Mouse (Mus musculus): ENCODE data around the gene Lztr1. TPM values are rescaled to one million over a fixed set of nuclear protein-coding genes. Genes with fewer than 3 reads are reported as not detected.

Lztr1 gene
- total RNA-seq (2021) = 100 to 1,000 TPM; 192 to 199 TPM

DNA sequence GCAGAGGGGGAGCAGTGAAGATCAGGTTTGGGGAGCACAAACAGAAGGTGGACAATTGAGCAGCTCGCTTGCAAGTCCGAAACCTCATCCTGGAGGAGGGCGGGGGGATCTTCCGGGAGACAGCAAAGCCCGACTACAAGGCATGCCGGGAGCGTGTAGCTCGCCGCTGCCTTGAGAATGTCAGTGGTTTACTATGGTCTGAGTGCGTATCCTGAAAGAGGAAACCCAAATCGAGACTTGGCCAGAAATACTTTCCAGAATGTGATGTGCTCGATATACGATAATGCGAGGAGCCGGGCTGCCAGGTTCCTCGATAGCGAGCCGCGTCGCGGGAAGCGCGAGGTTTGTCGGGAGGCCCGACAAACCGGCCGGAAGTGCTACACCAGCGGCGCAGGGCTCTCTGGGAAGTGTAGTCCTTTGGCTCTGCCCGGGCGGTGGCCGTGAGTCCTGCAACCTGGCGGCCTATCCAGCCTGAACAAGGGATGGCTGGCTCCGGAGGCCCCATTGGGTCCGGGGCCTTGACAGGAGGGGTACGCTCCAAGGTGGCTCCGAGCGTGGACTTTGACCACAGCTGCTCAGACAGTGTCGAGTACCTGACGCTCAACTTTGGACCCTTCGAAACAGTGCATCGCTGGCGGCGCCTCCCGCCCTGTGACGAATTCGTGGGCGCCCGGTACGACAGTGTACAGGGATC, at the start of gene Lztr1:
Lztr1 (plus strand) TSS at position 143 of the 694 bp plus-strand sequence.
- peak; percentile 91 to 93 for DNase-seq

DNA sequence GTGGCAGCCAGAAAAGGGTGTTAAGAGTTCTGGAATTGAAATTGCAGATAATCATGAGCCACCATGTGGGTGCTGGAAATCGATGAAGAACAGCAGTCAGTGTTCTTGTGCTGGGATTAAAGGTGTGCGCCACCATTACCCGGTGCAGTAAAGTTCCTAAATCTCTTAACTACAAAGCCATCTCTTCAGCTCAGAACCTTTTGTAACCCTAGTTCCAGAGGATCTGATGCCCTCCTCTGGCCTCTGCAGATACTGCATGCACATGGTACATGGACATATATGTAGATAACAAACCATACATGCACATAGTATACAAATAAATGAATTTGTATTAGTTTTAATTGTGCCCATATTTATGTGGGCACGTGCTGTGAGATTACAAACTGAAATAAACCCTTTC, 48.2 kb upstream of the Lztr1 start:
- DNase-seq = no peak

DNA sequence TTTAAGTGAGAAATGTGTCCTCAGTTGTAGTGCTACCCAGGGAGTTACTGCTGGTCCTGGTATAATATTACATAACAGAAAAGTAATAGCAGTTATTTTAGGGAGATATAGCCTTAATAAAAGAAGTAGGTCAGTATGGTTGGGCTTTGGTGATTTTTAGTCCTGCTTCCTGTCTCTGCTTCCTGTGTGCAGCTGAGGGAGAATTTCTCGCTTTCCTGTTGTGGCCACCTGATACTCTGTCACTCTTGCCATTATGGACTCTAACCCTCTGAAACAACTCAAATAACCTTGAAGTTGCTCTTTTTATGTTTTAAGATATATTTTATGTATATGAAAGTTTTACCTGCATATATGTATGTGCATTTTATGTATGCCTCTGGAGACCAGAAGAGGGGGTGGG, 46.9 kb upstream of the Lztr1 start:
- no peak for DNase-seq

DNA sequence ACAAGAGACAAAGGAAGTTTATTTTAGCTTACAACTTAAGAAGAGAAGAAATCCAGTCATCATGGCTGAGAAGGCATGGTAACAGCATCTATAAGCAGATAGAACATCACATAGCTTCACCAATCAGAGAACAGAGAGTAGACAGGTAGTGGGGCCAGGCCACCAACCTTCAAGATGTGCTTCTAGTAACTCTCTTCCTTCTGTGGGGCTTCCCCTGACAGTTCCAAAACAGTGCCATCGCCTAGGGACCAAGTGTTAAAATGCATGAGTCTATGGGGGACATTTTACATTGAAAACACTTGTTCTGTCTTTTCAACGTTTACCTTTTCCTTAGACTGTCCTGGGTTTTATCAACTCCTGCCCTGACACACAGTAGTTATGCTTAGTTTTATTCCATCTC, 45.3 kb upstream of the Lztr1 start:
- no peak for DNase-seq

DNA sequence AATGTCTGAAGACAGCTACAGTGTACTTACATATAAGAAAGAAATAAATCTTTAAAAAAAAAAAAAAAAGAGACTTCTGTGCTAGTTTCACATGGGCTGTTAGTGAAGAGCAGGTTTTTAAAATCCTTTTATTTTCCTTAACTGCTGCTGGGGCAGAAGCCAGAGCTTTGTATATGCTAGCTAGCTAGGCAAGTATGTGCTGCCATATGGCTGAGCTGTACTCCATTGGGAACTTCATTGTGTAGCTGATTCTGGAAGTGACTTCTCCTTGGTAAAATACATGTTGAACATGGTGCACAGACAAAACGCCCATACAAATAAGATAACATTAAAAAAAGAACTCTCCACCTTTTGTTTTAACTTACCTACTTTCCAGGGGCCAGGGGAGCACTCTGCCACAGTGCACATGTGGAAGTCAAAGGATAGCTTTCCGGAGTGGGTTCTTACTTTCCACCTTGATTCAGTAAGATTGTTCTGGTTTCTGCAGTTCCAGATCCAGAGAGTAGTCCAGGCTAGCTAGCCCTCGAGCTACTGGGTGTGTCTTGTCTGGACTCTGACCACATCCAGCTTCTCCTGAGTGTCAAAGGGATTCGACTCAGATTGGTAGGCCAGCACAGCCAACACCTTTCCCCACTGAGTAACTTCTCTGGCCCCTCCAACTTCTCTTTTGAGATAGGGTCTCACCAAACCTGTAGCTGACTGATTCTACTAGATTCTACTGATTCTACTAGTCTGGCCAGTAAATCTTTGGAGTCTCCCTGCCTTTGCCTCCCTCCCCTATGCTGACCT, 41.4 kb upstream of the Lztr1 start:
- DNase-seq = no peak

DNA sequence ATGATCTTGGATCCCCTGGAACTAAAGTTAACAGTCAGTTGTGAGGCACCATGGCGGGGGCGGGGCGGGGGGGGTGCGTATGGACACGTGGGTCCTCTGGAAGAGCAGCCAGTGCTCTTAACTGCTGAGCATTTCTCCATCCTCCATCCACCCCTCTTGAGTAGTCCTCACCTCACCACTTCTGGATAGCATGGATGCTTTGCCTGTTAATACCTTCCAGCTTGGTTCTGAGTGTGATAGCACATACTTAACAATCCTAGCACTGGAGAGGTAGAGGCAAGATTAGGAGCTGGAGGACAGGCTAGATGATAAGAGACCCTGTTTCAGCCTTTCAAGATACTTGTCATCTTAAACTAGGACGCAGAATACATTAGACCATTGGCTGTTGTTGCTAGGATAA, 36.0 kb upstream of the Lztr1 start:
- DNase-seq = no peak

DNA sequence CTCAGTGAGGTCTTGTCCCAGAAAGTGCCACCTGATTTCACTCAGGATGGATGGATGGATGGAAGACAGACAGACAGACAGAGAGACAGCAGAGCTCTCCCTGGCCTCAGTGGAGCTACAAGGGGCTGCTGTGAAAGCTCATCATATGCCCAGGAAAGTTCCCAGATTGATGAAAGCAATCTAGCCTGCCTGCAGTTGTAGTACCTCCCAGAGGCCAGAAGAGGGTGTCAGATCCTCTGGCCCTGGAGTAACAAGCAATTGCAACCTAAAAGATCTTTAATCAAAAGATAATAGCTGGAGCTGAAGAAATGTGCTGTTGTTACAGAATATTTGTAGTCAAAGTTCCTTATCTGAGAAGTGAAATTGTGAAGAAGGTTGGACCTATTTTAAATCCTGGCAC, 34.4 kb upstream of the Lztr1 start:
- peak in 1 of 2 experiments; percentile 43 for DNase-seq

DNA sequence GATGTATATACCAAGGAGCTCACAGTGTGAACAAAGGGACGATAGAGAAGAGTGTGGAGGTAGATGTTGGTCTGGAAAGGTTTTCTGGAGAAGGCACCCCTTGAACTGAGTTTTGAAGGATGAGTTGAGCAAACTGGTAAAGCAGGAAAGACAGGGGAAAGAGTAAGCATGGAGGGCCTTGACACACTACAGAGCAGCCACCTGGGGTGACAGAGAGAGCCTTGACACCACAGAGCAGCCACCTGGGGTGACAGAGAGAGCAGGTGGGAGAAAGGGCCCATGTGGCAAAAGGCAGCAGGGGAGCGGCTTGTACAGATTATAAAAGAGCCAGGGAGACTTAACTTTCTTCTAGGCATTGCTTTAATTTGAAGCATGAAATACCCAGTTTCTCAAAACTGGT, 33.7 kb upstream of the Lztr1 start:
- DNase-seq = no peak

DNA sequence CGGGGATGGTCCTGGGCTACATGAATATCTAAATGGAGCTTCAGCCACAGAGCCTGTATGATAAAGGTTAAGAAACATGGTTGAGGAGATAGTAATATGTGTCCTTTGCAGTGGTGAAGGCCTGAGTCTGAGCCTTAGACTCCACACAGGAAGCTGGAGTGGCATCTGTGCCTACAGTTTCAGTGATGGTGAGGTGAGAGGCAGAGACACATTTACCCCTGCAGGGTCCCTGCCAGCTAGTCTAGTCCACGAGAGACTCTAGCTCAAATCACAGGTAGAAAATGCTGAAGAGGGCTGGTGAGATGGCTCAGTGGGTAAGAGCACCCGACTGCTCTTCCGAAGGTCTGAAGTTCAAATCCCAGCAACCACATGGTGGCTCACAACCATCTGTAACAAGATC, 33.2 kb upstream of the Lztr1 start:
- no peak for DNase-seq

DNA sequence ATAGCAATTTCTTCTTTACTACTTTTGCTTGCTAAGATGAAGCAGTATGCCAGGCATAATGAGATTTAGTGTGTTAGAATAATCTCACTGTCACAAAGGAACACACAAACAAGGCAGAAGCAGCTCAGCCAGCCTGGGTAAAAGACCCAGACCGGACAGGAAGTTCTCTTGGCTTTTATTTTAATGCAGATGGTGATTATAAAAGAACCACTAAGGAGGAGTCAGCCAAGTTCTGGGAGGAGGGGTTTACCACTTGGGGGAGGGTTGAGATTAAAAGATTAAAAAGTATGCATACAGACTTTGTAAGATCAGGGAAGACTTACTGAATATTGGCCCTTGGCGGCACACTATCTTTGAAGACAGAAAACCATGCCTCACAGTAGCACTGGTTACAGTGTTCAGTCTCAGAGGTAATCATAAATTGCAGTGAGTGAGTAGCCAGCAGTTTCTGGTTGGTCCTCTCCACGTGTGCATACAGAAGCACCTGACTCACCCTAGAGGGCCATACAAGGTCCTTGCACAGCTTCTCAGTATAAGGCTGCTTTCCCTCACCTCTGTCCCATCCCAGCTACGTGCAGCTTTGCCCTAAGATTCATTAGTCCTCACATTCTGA, 30.1 kb upstream of the Lztr1 start:
- DNase-seq = no peak

DNA sequence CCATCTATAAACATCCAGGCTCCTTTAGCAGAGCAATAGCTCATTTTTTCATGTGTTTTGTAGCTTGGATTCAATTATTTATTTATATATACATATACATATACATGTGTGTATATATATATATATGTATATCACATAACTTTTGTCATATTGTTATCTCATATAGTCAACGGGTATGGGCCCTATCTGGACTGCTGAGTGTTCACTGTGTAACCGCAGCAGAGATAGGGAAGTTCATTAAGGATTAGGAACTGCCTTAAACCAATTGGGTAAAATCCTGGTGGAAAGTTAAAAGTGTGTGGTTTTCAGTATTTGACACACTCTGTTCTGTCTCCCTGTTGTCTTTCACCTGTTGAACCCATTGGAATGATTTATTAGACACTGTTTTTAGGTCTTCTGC, 27.0 kb upstream of the Lztr1 start:
- no peak for DNase-seq

DNA sequence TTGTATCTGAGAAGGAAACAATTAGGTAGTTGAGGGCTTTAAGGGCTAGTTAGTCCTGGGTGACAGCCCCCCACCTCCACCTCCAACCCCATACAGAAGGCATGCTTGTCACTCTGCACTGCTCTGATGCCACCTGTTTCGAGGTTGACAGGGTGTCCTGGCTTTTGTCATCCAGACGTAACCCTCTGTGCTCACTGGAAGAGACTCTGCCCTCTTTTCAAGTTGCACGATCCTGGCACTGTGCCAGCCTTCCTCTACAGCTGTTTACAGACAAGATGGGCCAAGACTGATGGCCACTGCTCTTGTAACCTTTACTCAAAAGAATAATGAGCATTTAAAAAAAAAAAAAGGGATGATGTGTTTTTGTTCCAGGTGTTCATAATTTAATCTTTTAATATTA, 22.0 kb upstream of the Lztr1 start:
- no peak for DNase-seq

DNA sequence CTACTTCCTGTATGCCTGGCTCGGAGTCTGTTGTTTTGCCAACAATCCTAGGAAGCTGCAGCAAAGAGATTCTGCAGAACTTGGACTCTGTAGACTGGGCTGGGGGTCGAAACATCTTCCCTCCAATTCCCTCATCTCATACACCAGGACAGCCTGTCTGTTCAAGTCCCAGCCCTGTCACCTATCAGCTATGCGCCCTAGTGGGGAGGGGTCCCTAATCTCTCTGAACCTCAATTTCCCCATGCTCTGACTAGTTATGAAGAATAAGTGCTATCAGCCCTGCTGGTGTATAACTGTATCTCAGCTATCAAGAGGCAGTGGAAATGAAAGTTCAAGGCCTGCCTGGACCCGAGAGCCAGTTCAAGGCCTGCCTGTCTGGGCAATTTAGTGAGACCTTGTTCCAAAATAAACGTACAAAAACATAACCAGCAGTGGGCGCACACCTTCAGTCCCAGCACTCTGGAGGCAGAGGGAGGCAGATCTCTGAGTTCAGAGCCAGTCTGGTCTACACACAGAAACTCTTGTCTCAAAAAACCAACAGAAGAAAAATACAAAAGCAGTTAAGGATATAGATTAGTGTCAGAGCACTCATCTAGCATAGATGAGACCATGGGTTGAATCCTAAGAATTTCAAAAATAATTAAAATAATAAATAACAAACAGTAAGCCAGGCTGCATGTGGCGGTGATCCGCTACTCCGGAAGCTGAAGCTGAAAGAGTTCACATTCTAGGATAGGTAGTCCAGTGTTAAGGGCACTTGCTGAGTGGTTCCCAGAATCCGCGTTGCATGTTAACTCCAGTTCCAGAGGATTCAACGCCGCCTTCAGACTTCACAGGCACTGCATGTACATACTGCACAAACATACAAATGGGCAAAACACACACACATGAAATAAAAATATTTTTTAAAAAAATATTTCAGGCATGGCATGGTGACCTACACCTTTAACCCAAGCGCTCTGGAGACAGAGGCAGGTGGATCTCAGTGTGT, 19.7 kb upstream of the Lztr1 start:
- DNase-seq = no peak

DNA sequence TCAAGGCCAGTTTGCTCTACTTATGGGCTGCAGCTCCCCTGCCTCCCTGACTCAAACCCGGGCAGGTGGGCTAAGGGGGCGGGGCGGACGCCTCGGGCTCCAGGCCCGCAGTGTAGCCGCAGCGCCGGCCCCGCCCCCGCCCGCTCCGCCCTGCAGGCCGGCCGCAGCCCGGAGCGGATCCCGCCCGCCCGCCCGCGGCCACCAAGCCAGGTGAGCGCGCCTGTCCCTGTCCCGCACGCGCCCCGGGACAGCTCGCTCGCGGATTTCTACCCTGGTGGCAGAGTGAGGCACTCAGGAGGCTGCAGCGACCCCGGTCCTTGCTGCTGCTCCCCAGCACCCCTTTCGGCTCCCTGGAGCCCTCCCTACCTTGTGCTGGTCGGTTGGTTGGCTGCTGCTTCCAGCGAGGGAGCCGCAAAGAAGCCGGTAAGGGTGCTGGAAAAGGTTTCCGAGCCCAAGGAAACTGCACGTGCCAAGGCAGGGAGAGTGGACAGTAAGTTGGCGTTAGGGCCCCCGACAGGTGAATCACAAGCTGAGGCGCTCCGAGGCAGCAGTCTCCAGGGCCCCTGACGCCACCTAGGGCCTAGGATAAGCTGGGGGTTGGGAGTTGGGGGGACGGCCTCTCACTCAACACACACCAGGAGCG, 18.9 kb upstream of the Lztr1 start, which contains the start of gene Aifm3:
Aifm3 (plus strand) TSS at position 143 of the 643 bp plus-strand sequence.
- DNase-seq = peak in 1 of 2 experiments; percentile 24

DNA sequence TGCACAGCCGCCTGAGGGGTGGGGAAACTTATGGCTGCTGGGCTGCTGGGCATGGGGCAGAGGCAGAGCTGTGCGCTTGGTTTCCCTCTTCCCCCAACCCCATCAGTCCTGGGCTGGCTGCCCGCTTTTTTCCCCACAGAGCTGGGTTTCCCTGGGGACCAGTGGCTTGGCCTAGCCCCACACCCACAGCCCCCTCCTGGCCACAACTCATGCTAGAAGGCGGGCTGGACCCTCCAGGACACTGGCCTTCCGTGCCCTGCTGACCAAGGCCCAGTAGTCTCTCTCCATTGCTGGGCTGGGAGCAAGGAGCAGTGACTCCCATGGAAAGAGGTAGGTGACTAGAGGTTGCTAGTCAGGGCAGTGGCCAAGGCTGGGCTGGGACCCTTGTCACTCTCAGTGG, 17.3 kb upstream of the Lztr1 start:
- peak; percentile 26 to 53 for DNase-seq

DNA sequence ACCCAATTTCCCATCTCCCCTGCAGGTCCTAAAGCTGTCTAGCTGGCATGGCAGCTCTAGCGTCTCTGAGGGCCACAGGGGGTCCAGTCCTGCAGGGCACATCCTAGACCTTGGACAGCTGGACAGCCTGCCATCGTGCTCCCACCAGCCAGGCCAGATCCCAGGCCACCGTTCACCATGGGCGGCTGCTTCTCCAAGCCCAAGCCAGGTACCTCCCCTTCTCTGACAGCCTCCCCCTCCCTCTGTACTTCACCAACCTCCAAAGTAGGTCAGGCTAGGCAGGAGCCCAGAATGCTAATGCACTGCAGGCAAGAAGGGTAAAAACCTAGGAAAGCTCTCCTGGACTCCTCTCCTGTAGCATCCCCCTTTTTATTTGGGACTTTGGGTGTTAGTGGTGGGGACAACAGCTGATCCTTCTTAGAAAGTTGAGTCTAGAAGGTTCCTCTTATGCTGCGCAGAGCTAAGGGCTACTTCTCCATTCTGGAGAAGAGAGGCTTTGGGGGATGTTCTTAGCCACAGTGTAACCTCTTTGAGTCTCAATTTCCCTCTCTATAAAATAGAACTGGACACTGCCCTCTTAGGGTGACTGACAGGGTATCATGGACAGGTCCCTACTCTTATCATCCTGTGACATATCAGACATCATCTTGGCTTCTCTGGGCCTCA, 16.5 kb upstream of the Lztr1 start:
- peak in 1 of 2 experiments; percentile 36 for DNase-seq

DNA sequence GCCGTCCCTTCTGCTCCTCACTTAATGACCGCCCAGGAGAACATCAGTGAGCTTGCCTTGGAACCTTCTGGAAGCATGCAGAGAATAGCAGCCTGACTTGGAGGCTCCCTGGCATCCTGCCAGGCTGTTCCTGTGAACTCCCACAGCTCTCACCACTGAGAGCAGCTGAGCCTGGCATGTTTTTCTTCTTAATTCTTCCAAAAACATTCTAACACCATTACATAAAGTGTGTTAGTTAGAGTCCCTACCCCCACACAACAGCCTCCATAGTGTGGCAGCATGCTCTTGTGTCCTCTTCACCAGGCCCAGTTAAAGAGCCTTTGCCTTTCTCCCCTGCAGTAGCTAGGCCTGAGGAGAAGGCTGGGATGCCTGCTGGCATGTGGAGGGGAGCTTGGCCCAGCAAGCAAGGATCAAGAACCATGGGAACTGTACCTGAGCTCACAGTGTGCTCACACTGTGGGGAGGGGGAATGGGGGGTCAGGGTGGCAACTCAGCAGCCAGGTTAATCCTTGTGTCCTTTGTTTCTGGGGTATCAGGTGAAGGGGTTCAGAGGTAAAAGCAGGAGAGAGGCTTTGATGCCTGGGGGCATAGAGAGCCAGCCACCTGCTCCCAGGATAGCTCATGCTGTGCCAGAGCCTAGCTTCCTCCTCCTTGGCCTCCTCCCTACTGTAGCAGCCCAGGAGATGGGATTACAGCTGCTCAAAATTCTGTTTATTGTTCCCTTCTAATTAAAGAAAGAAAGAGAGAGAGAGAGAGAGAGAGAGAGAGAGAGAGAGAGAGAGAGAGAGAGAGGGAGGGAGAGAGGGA, 11.8 kb upstream of the Lztr1 start:
- DNase-seq = peak; percentile 71 to 81

DNA sequence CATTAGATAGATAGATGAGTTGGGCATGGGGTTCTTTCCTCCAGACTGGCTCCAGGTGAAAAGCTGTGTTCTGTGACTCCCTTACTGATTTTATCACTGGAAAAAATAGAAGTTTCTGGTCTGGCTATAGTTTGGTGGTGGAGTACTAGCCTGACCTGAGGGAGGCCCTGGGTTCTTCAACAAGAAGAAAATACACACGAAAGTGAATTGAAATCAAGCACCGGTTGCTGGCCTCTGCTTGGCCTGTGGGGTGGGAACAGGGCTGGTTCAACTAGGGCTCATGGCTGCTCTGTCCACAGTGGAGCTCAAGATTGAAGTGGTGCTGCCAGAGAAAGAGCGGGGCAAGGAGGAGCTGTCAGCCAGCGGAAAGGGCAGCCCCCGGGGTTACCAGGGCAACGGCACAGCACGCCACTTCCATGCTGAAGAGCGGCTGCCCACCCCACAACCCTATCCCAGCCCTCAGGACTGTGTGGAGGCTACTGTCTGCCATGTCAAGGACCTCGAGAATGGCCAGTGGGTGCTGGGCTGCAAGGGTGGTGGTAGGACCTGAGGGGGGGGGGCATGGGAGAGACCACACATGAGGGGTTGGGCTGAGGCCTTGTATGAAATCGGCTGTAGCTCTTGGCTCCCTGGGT, 9.1 kb upstream of the Lztr1 start:
- DNase-seq = no peak

DNA sequence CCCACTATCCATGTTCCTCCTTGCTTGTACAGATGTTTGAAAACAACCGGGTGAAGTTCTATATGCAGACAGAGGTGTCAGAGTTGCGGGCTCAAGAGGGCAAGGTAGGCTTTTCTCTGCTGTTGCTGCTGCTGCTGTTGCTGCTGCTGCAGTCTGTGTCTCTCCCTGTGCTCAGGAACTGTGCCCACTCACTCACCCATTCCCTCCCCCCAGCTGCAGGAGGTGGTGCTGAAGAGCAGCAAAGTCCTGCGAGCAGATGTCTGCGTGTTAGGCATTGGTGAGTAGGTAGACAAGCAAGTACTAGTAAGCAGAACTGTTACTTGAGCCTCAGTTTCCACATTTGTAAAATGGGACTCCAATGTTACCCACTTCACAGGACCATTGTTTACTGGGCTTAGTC, 5.8 kb upstream of the Lztr1 start:
- DNase-seq = no peak

All from layer of hippocampus, postnatal 36 days (tissue).